Mouse (Mus musculus): Measurements from ENCODE around the gene Nr6a1. TPM values are rescaled to one million over a fixed set of nuclear protein-coding genes. Genes with fewer than 3 reads are reported as not detected.

The Nr6a1 gene
- total and polyA plus RNA-seq, 2 experiments = 5.9 to 14.8 TPM

DNA sequence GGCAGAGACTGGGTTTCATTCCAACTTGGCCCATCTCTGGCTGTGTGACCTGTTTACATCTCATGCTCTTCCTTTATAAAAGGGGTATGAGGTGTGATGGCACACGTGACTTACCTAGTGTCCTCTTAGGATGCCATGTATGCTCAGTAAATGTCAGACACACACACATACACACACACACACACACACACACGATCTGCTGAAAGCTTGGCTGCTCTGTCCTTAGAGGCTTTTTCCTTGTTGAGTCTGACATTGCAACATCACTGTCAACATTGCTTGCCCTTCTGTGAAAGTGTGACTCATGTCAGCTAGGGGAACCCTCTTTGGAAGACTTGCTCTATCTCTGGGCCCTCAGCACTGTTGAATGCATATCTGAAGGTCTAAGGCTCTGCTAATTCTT is 210.1 kb downstream of the Nr6a1 start:
- TF ChIP-seq CTCF (IDR thresholded peaks at IDR 0.05; ENCODE audit: low read depth, low read length) (no peak), POLR2A (IDR thresholded peaks at IDR 0.05; ENCODE audit: extremely low read depth, insufficient read depth, low read length) (no peak)
- H3K4me3 ChIP-seq (ENCODE audit: insufficient read depth, low read depth, low read length) = no peak overlapping the region
- WGBS = 17% methylated on average over 2 of the region's 2 CpGs
- H3K27ac ChIP-seq (replicated peaks; ENCODE audit: insufficient read depth, low read depth, low read length) = no peak overlapping the region
- H3K27me3 ChIP-seq (ENCODE audit: control insufficient read depth, insufficient read depth, low read length) = no peaks in the 10 kb centered on the region; the same call in 1 of the 2 replicates
- peak; percentile 80 for DNase-seq (ENCODE audit: extremely low read depth, low read depth, low spot score)
- H3K4me1 ChIP-seq (ENCODE audit: control insufficient read depth, insufficient read depth, low read length) = peaks cover 8% of the 10 kb centered on the region
- H3K9ac ChIP-seq (ENCODE audit: low read depth, low read length) = no peak overlapping the region
- H3K36me3 ChIP-seq (ENCODE audit: control insufficient read depth, insufficient read depth, low read length) = no peaks in the 10 kb centered on the region
- no peaks in the 10 kb centered on the region for H3K79me2 ChIP-seq (ENCODE audit: control insufficient read depth, insufficient read depth, low read length)

DNA sequence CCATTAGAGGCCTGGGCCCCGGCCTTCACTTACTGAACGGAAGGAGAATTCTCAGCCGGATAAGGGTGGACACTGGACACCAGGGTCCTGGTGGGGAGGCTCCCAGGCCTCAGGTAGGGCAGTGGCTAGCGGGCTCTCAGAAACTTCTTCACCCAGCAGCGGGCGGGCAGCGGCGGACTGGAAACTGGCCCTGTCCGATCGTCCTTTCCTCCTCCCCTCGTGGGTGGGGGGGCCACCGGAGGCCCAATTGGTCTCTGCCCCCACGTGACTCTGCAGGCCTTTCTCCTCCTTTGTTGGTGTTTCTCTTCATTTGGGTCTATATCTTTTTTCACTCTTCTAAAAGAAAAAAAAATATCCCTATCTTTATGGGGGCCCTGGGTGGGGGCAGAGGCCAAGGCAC is 213.2 kb downstream of the Nr6a1 start, which contains the start of gene Nr5a1:
Gene Nr5a1, minus strand, starts transcription at position 219 of the 400 bp plus-strand sequence.
- Histone ChIP-seq H3K79me2 (ENCODE audit: control insufficient read depth, insufficient read depth, low read length) (no peaks in the 10 kb centered on the region), H3K27me3 (ENCODE audit: control insufficient read depth, insufficient read depth, low read length) (peaks cover 25% of the 10 kb centered on the region), H3K36me3 (ENCODE audit: control insufficient read depth, insufficient read depth, low read length) (no peaks in the 10 kb centered on the region), H3K4me3 (ENCODE audit: insufficient read depth, low read depth, low read length) (no peak within 1 kb of the TSS), H3K9ac (ENCODE audit: low read depth, low read length) (no peak within 1 kb of the TSS), H3K27ac (replicated peaks; ENCODE audit: insufficient read depth, low read depth, low read length) (no peak within 1 kb of the TSS), H3K4me1 (ENCODE audit: control insufficient read depth, insufficient read depth, low read length) (peaks cover 9% of the 10 kb centered on the region)
- DNase-seq (ENCODE audit: extremely low read depth, low read depth, low spot score) = no peak
- TF ChIP-seq CTCF (IDR thresholded peaks at IDR 0.05; ENCODE audit: low read depth, low read length) = no peak
- no peak for TF ChIP-seq POLR2A (IDR thresholded peaks at IDR 0.05; ENCODE audit: extremely low read depth, insufficient read depth, low read length)
- WGBS = 94% methylated on average over 13 of the region's 13 CpGs

GRCm38 (mm10) chr2:38713596-38713995 is 213.9 kb downstream of the Nr6a1 start:
- Histone ChIP-seq H3K36me3 (ENCODE audit: control insufficient read depth, insufficient read depth, low read length) (no peaks in the 10 kb centered on the region), H3K4me3 (ENCODE audit: insufficient read depth, low read depth, low read length) (no peak overlapping the region), H3K79me2 (ENCODE audit: control insufficient read depth, insufficient read depth, low read length) (no peaks in the 10 kb centered on the region), H3K27me3 (ENCODE audit: control insufficient read depth, insufficient read depth, low read length) (peaks cover 29% of the 10 kb centered on the region), H3K4me1 (ENCODE audit: control insufficient read depth, insufficient read depth, low read length) (peaks cover 9% of the 10 kb centered on the region), H3K27ac (replicated peaks; ENCODE audit: insufficient read depth, low read depth, low read length) (no peak overlapping the region), H3K9ac (ENCODE audit: low read depth, low read length) (no peak overlapping the region)
- no peak for DNase-seq (ENCODE audit: extremely low read depth, low read depth, low spot score)
- 82% methylated on average over 3 of the region's 3 CpGs for WGBS
- TF ChIP-seq CTCF (IDR thresholded peaks at IDR 0.05; ENCODE audit: low read depth, low read length) = no peak
- no peak for TF ChIP-seq POLR2A (IDR thresholded peaks at IDR 0.05; ENCODE audit: extremely low read depth, insufficient read depth, low read length)

- Histone ChIP-seq H3K27ac (replicated peaks; ENCODE audit: insufficient read depth, low read depth, low read length) (no peak overlapping the region), H3K4me3 (ENCODE audit: insufficient read depth, low read depth, low read length) (no peak overlapping the region), H3K4me1 (ENCODE audit: control insufficient read depth, insufficient read depth, low read length) (peaks cover 5% of the 10 kb centered on the region; the same call in 1 of the 2 replicates), H3K36me3 (ENCODE audit: control insufficient read depth, insufficient read depth, low read length) (no peaks in the 10 kb centered on the region), H3K9ac (ENCODE audit: low read depth, low read length) (no peak overlapping the region), H3K79me2 (ENCODE audit: control insufficient read depth, insufficient read depth, low read length) (no peaks in the 10 kb centered on the region), H3K27me3 (ENCODE audit: control insufficient read depth, insufficient read depth, low read length) (peaks cover 29% of the 10 kb centered on the region)
- WGBS = 64% methylated on average over 11 of the region's 11 CpGs
- no peak for TF ChIP-seq CTCF (IDR thresholded peaks at IDR 0.05; ENCODE audit: low read depth, low read length)
- TF ChIP-seq POLR2A (IDR thresholded peaks at IDR 0.05; ENCODE audit: extremely low read depth, insufficient read depth, low read length) = no peak
- no peak for DNase-seq (ENCODE audit: extremely low read depth, low read depth, low spot score)
Observed at GRCm38 (mm10) chr2:38712769-38713125, 214.7 kb downstream of the Nr6a1 start.

GRCm38 (mm10) chr2:38712076-38712768 is 215.3 kb downstream of the Nr6a1 start:
- H3K36me3 ChIP-seq (ENCODE audit: control insufficient read depth, insufficient read depth, low read length) = no peaks in the 10 kb centered on the region
- no peak for DNase-seq (ENCODE audit: extremely low read depth, low read depth, low spot score)
- TF ChIP-seq POLR2A (IDR thresholded peaks at IDR 0.05; ENCODE audit: extremely low read depth, insufficient read depth, low read length) (no peak), CTCF (IDR thresholded peaks at IDR 0.05; ENCODE audit: low read depth, low read length) (no peak)
- 16% methylated on average over 58 of the region's 58 CpGs for WGBS
- peaks cover 3% of the 10 kb centered on the region; the same call in 1 of the 2 replicates for H3K4me1 ChIP-seq (ENCODE audit: control insufficient read depth, insufficient read depth, low read length)
- H3K27ac ChIP-seq (replicated peaks; ENCODE audit: insufficient read depth, low read depth, low read length) = no peak overlapping the region
- no peak overlapping the region for H3K9ac ChIP-seq (ENCODE audit: low read depth, low read length)
- no peaks in the 10 kb centered on the region for H3K79me2 ChIP-seq (ENCODE audit: control insufficient read depth, insufficient read depth, low read length)
- H3K27me3 ChIP-seq (ENCODE audit: control insufficient read depth, insufficient read depth, low read length) = peaks cover 29% of the 10 kb centered on the region
- H3K4me3 ChIP-seq (ENCODE audit: insufficient read depth, low read depth, low read length) = no peak overlapping the region

DNA sequence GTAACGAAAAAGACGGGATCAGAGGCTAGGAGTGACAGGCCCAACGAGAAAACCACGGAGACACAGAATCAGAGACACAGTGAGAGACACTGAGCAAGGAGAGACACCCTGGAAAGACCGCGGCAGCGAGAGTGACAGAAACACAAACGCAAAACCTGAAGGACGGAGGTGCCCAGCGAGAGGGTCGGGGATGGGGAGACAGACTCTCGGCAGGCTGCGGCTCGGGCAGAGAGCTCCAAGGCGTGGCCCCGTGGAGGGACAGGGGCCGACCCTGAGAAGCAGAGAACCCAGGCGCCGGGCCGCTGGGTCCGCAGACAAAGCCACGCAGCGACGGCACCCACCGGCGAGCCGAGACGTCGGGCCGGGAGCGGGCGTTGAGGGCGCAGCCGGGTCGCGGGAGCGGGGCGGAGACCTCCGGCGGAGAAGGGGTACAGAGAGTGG is 216.0 kb downstream of the Nr6a1 start:
- Histone ChIP-seq H3K4me1 (ENCODE audit: control insufficient read depth, insufficient read depth, low read length) (peaks cover 2% of the 10 kb centered on the region; the same call in 1 of the 2 replicates), H3K4me3 (ENCODE audit: insufficient read depth, low read depth, low read length) (no peak overlapping the region), H3K36me3 (ENCODE audit: control insufficient read depth, insufficient read depth, low read length) (no peaks in the 10 kb centered on the region), H3K27me3 (ENCODE audit: control insufficient read depth, insufficient read depth, low read length) (peaks cover 29% of the 10 kb centered on the region), H3K27ac (replicated peaks; ENCODE audit: insufficient read depth, low read depth, low read length) (no peak overlapping the region), H3K79me2 (ENCODE audit: control insufficient read depth, insufficient read depth, low read length) (no peaks in the 10 kb centered on the region), H3K9ac (ENCODE audit: low read depth, low read length) (no peak overlapping the region)
- 4% methylated on average over 40 of the region's 40 CpGs for WGBS
- TF ChIP-seq CTCF (IDR thresholded peaks at IDR 0.05; ENCODE audit: low read depth, low read length) (no peak), POLR2A (IDR thresholded peaks at IDR 0.05; ENCODE audit: extremely low read depth, insufficient read depth, low read length) (no peak)
- DNase-seq (ENCODE audit: extremely low read depth, low read depth, low spot score) = no peak
